Mouse (Mus musculus): ENCODE data around the gene Sh3gl3.

- TF ChIP-seq CTCF (IDR thresholded peaks at IDR 0.05; ENCODE audit: low read depth) (no peak), EP300 (optimal IDR thresholded peaks at IDR 0.05) (no peak)
These were observed 101.3 kb downstream of the Sh3gl3 start for GRCm38 (mm10) chr7:82274975-82275374.
